Mouse (Mus musculus): ENCODE measurements around the gene Abca1. TPM values are rescaled to one million over a fixed set of nuclear protein-coding genes. Genes with fewer than 3 reads are reported as not detected.
A peak's percentile ranks its signal among the peaks of the same experiment; 100 is the strongest.

Abca1 gene
- polyA plus RNA-seq, 1 experiment from 2014 or later: 16.9 TPM

- Histone ChIP-seq H3K9me3 (ENCODE audit: control insufficient read depth, low read length) (no peaks in the 10 kb centered on the region; the same call in 1 of the 2 replicates), H3K27me3 (ENCODE audit: control insufficient read depth, insufficient read depth, low read length) (no peaks in the 10 kb centered on the region), H3K4me3 (replicated peaks; ENCODE audit: low read depth, low read length) (no peak overlapping the region), H3K27ac (replicated peaks; ENCODE audit: low read depth, low read length) (no peak overlapping the region), H3K9ac (replicated peaks; ENCODE audit: low read length) (no peak overlapping the region), H3K4me2 (ENCODE audit: low read length) (no peak overlapping the region), H3K4me1 (ENCODE audit: control insufficient read depth, insufficient read depth, low read length) (0 out of 2 replicates have a peak, but pooled peaks cover 4% of the 10 kb centered on the region), H3K36me3 (ENCODE audit: control insufficient read depth, insufficient read depth, low read length) (0 out of 2 replicates have a peak, but pooled peaks cover 3% of the 10 kb centered on the region)
- DNase-seq: no peak
- WGBS: 76% methylated on average over 7 of the region's 7 CpGs
- no peak for ATAC-seq (ENCODE audit: low FRiP score, low TSS enrichment)
These were observed 113.9 kb downstream of the Abca1 start for GRCm38 (mm10) chr4:53045807-53046206.

- ATAC-seq (ENCODE audit: low FRiP score, low TSS enrichment): no peak
- Histone ChIP-seq H3K9me3 (ENCODE audit: control insufficient read depth, low read length) (no peaks in the 10 kb centered on the region), H3K4me1 (ENCODE audit: control insufficient read depth, insufficient read depth, low read length) (0 out of 2 replicates have a peak, but pooled peaks cover 4% of the 10 kb centered on the region), H3K27ac (replicated peaks; ENCODE audit: low read depth, low read length) (no peak overlapping the region), H3K4me3 (replicated peaks; ENCODE audit: low read depth, low read length) (no peak overlapping the region), H3K36me3 (ENCODE audit: control insufficient read depth, insufficient read depth, low read length) (0 out of 2 replicates have a peak, but pooled peaks cover 3% of the 10 kb centered on the region), H3K4me2 (ENCODE audit: low read length) (no peak overlapping the region), H3K9ac (replicated peaks; ENCODE audit: low read length) (no peak overlapping the region), H3K27me3 (ENCODE audit: control insufficient read depth, insufficient read depth, low read length) (no peaks in the 10 kb centered on the region)
- 92% methylated on average over 8 of the region's 8 CpGs for WGBS
- DNase-seq: no peak
These were observed 115.9 kb downstream of the Abca1 start for GRCm38 (mm10) chr4:53043819-53044218.

- H3K4me3 ChIP-seq (replicated peaks; ENCODE audit: low read depth, low read length): no peak overlapping the region
- ATAC-seq (ENCODE audit: low FRiP score, low TSS enrichment): no peak
- DNase-seq: peak; percentile 80
- H3K4me1 ChIP-seq (ENCODE audit: control insufficient read depth, insufficient read depth, low read length): no peaks in the 10 kb centered on the region
- H3K4me2 ChIP-seq (ENCODE audit: low read length): no peak overlapping the region
- H3K27me3 ChIP-seq (ENCODE audit: control insufficient read depth, insufficient read depth, low read length): no peaks in the 10 kb centered on the region
- WGBS: 43% methylated on average over 8 of the region's 8 CpGs
- H3K36me3 ChIP-seq (ENCODE audit: control insufficient read depth, insufficient read depth, low read length): no peaks in the 10 kb centered on the region
- H3K9me3 ChIP-seq (ENCODE audit: control insufficient read depth, low read length): no peaks in the 10 kb centered on the region; the same call in 1 of the 2 replicates
- H3K9ac ChIP-seq (replicated peaks; ENCODE audit: low read length): no peak overlapping the region
- H3K27ac ChIP-seq (replicated peaks; ENCODE audit: low read depth, low read length): no peak overlapping the region
These were observed 129.3 kb downstream of the Abca1 start for GRCm38 (mm10) chr4:53030326-53030948.

- H3K9ac ChIP-seq (replicated peaks; ENCODE audit: low read length): no peak overlapping the region
- H3K27ac ChIP-seq (replicated peaks; ENCODE audit: low read depth, low read length): no peak overlapping the region
- DNase-seq (no peak), ATAC-seq (ENCODE audit: low FRiP score, low TSS enrichment) (no peak)
- no peak overlapping the region for H3K4me2 ChIP-seq (ENCODE audit: low read length)
- H3K9me3 ChIP-seq (ENCODE audit: control insufficient read depth, low read length): no peaks in the 10 kb centered on the region; the same call in 1 of the 2 replicates
- 88% methylated on average over 3 of the region's 3 CpGs for WGBS
- peaks cover 11% of the 10 kb centered on the region for H3K36me3 ChIP-seq (ENCODE audit: control insufficient read depth, insufficient read depth, low read length)
- H3K4me1 ChIP-seq (ENCODE audit: control insufficient read depth, insufficient read depth, low read length): no peaks in the 10 kb centered on the region
- no peak overlapping the region for H3K4me3 ChIP-seq (replicated peaks; ENCODE audit: low read depth, low read length)
- H3K27me3 ChIP-seq (ENCODE audit: control insufficient read depth, insufficient read depth, low read length): no peaks in the 10 kb centered on the region
These were observed 131.9 kb downstream of the Abca1 start for GRCm38 (mm10) chr4:53027811-53028210.

- Histone ChIP-seq H3K36me3 (ENCODE audit: control insufficient read depth, insufficient read depth, low read length) (peaks cover 34% of the 10 kb centered on the region), H3K27ac (replicated peaks; ENCODE audit: low read depth, low read length) (no peak overlapping the region), H3K4me2 (ENCODE audit: low read length) (no peak overlapping the region), H3K9ac (replicated peaks; ENCODE audit: low read length) (no peak overlapping the region), H3K4me1 (ENCODE audit: control insufficient read depth, insufficient read depth, low read length) (no peaks in the 10 kb centered on the region), H3K4me3 (replicated peaks; ENCODE audit: low read depth, low read length) (no peak overlapping the region), H3K9me3 (ENCODE audit: control insufficient read depth, low read length) (no peaks in the 10 kb centered on the region; the same call in 1 of the 2 replicates), H3K27me3 (ENCODE audit: control insufficient read depth, insufficient read depth, low read length) (no peaks in the 10 kb centered on the region)
- 93% methylated on average over 4 of the region's 4 CpGs for WGBS
- ATAC-seq (ENCODE audit: low FRiP score, low TSS enrichment) (no peak), DNase-seq (no peak)
These were observed 135.3 kb downstream of the Abca1 start for GRCm38 (mm10) chr4:53024397-53024796.

- no peak overlapping the region for H3K27ac ChIP-seq (replicated peaks; ENCODE audit: low read depth, low read length)
- no peak overlapping the region for H3K9ac ChIP-seq (replicated peaks; ENCODE audit: low read length)
- no peaks in the 10 kb centered on the region for H3K27me3 ChIP-seq (ENCODE audit: control insufficient read depth, insufficient read depth, low read length)
- no peak overlapping the region for H3K4me2 ChIP-seq (ENCODE audit: low read length)
- peaks cover 40% of the 10 kb centered on the region for H3K36me3 ChIP-seq (ENCODE audit: control insufficient read depth, insufficient read depth, low read length)
- DNase-seq (no peak), ATAC-seq (ENCODE audit: low FRiP score, low TSS enrichment) (no peak)
- no peak overlapping the region for H3K4me3 ChIP-seq (replicated peaks; ENCODE audit: low read depth, low read length)
- no peaks in the 10 kb centered on the region; the same call in 1 of the 2 replicates for H3K9me3 ChIP-seq (ENCODE audit: control insufficient read depth, low read length)
- WGBS: 97% methylated on average over 14 of the region's 14 CpGs
- no peaks in the 10 kb centered on the region for H3K4me1 ChIP-seq (ENCODE audit: control insufficient read depth, insufficient read depth, low read length)
These were observed 136.3 kb downstream of the Abca1 start for GRCm38 (mm10) chr4:53023189-53023925.

GRCm38 (mm10) chr4:53018392-53018791 lies 141.3 kb downstream of the Abca1 start:
- peaks cover 68% of the 10 kb centered on the region for H3K36me3 ChIP-seq (ENCODE audit: control insufficient read depth, insufficient read depth, low read length)
- DNase-seq (no peak), ATAC-seq (ENCODE audit: low FRiP score, low TSS enrichment) (no peak)
- WGBS: 92% methylated on average over 1 of the region's 1 CpGs
- H3K4me3 ChIP-seq (replicated peaks; ENCODE audit: low read depth, low read length): no peak overlapping the region
- no peak overlapping the region for H3K4me2 ChIP-seq (ENCODE audit: low read length)
- H3K27ac ChIP-seq (replicated peaks; ENCODE audit: low read depth, low read length): no peak overlapping the region
- peaks cover 7% of the 10 kb centered on the region; the same call in 1 of the 2 replicates for H3K9me3 ChIP-seq (ENCODE audit: control insufficient read depth, low read length)
- no peak overlapping the region for H3K9ac ChIP-seq (replicated peaks; ENCODE audit: low read length)
- H3K27me3 ChIP-seq (ENCODE audit: control insufficient read depth, insufficient read depth, low read length): no peaks in the 10 kb centered on the region
- no peaks in the 10 kb centered on the region for H3K4me1 ChIP-seq (ENCODE audit: control insufficient read depth, insufficient read depth, low read length)

- Histone ChIP-seq H3K9ac (replicated peaks; ENCODE audit: low read length) (no peak overlapping the region), H3K27ac (replicated peaks; ENCODE audit: low read depth, low read length) (no peak overlapping the region), H3K4me3 (replicated peaks; ENCODE audit: low read depth, low read length) (no peak overlapping the region), H3K4me2 (ENCODE audit: low read length) (no peak overlapping the region), H3K36me3 (ENCODE audit: control insufficient read depth, insufficient read depth, low read length) (peaks cover 44% of the 10 kb centered on the region), H3K4me1 (ENCODE audit: control insufficient read depth, insufficient read depth, low read length) (no peaks in the 10 kb centered on the region), H3K27me3 (ENCODE audit: control insufficient read depth, insufficient read depth, low read length) (no peaks in the 10 kb centered on the region), H3K9me3 (ENCODE audit: control insufficient read depth, low read length) (peaks cover 7% of the 10 kb centered on the region; the same call in 1 of the 2 replicates)
- DNase-seq (no peak), ATAC-seq (ENCODE audit: low FRiP score, low TSS enrichment) (no peak)
- 96% methylated on average over 3 of the region's 3 CpGs for WGBS
These were observed 144.7 kb downstream of the Abca1 start for GRCm38 (mm10) chr4:53015024-53015423.
